Mouse (Mus musculus) lung, adult 2 months (tissue): ENCODE measurements around the gene 1700003F12Rik.

Source experiments
- CTCF ChIP-seq: fragments of 200-500 bp; IDR thresholded peaks from 2 replicates; pipeline ENCODE4 v1.5.1; 2011; ENCODE audit warnings: mild to moderate bottlenecking, low read length, control low read depth; ENCODE audit not compliant: insufficient read depth
- POLR2A ChIP-seq: fragments of 200-500 bp; IDR thresholded peaks from 2 replicates; pipeline ENCODE4 v1.6.1; 2011; ENCODE audit warnings: low read depth, mild to moderate bottlenecking, control low read depth, low read length, borderline replicate concordance; ENCODE audit errors: extremely low read depth

DNA sequence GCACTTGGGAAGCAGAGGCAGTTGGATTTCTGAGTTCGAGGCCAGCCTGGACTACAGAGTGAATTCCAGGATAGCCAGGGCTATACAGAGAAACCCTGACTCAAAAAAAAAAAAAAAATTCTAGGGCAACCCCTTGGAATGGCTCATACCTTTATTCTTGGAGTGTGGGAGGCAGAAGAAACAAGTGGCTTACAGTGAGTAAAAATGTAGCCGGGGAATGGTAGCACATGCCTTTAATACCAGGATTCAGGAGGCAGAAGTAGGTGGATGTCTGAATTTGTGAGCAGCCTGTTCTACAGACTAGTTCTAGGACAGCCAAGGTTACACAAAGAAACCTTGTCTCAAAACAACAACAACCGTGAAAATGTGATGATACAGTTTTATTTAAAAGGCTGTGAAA is 46.1 kb upstream of the 1700003F12Rik start:
- no peak for TF ChIP-seq CTCF
- no peak for TF ChIP-seq POLR2A
